Mouse (Mus musculus) liver, embryonic 11.5 days (tissue): ENCODE results near the gene Fyn. TPM values are rescaled to one million over a fixed set of nuclear protein-coding genes. Genes with fewer than 3 reads are reported as not detected.

Source experiments
- polyA plus RNA-seq: library from polyadenylated mRNA; unstranded; fragments of >200 nt; fragmentation: Nextera tagmentation; extraction: Ambion mirVana; gene quantifications from 2 replicates; pipeline ENCODE4 v1.2.1, GENCODE M21; 2014

Fyn gene
- polyA plus RNA-seq, 1 experiment from 2014 or later: 19.3 TPM

Other genes starting within 250 kb of the Fyn start
- gene Fam229b, start 234.9 kb upstream of the Fyn start, polyA plus RNA-seq: 3.0 and 4.1 TPM in 2 replicates
- gene Tube1, start 234.9 kb upstream of the Fyn start, polyA plus RNA-seq: 16.4 and 17.8 TPM in 2 replicates
- 0.29 TPM in 1 of 2 replicates, not detected in the other for gene Ccn6, start 205.1 kb upstream of the Fyn start, polyA plus RNA-seq
- gene Traf3ip2, start 244.1 kb downstream of the Fyn start, polyA plus RNA-seq: 5.2 and 6.6 TPM in 2 replicates